ENCODE assay signal across 20 mouse cellular contexts in the genomic region with DNA sequence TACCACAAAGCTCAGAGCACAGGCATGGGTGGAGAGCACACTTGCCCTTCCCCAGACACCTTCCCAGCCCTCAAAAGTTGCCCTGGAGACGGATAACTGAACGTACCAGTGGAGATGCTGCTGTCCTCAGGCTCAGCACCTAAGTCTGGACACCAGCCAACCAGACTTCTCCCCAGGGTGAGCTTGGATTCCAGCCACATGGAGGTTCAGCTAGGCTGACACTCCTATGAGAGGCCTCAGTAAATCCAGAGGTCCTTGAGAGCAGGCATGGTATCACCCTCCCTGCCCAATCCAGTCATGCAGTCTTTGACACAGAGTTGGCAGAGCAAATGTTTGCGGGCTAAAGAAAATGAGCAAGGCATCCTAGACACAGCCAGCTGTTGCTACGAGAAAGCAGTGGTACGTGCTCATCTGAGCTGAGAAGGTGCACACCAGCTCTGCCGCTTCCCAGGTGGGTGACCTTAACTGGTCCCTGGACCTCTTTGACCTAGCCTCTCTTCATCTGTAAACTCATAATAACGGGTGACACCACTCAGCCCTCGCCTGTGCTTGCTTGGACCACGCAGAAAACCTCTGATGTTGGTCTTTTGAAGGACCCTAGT. TPM values are rescaled to one million over a fixed set of nuclear protein-coding genes. Genes with fewer than 3 reads are reported as not detected.
DNase-seq lines count a peak whose midpoint lies in the region; ATAC-seq and TF ChIP-seq lines count a peak whose summit lies in the region.
"Had no signal": no experiment of that assay in that cellular context is flagged by ENCODE, and none has a peak within 500 bp of the region (broad histone marks: within the 10 kb centered on the region; RNA-seq: fewer than 3 reads in every experiment).

No protein-coding gene starts in this region.

- H3K36me3 ChIP-seq in midbrain, embryonic 15.5 days (replicated peaks): no peaks in the 10 kb centered on the region
- H3K36me3 ChIP-seq: embryonic facial prominence, embryonic 10.5 days; intestine, embryonic 15.5 days; limb, embryonic 12.5 days; liver, embryonic 13.5 days; neural tube, embryonic 13.5 days had no signal

- H3K27me3 ChIP-seq in midbrain, embryonic 15.5 days (replicated peaks): no peaks in the 10 kb centered on the region
- H3K27me3 ChIP-seq: intestine, embryonic 15.5 days; neural tube, embryonic 13.5 days had no signal

- peaks cover 12% of the 10 kb centered on the region for H3K4me1 ChIP-seq in cortical plate, adult 2 months (ENCODE audit: control insufficient read depth, insufficient read depth, low read length)
- no peaks in the 10 kb centered on the region for H3K4me1 ChIP-seq in midbrain, embryonic 15.5 days
- H3K4me1 ChIP-seq: intestine, embryonic 15.5 days; limb, embryonic 12.5 days; liver, embryonic 13.5 days had no signal

- no peak for TF ChIP-seq CTCF in cortical plate, adult 2 months (IDR thresholded peaks at IDR 0.05; ENCODE audit: extremely low read depth, insufficient read depth, low read length)

- no peak overlapping the region for H3K4me3 ChIP-seq in cortical plate, adult 2 months (ENCODE audit: insufficient read depth, low read length)
- no peak overlapping the region for H3K4me3 ChIP-seq in midbrain, embryonic 15.5 days
- H3K4me3 ChIP-seq: embryonic facial prominence, embryonic 10.5 days; erythroblast, embryonic 14.5 days; intestine, embryonic 15.5 days; limb, embryonic 12.5 days; liver, embryonic 13.5 days; neural tube, embryonic 13.5 days had no signal

- peak overlapping the region; percentile 24; the same call in 1 of the 2 replicates for H3K27ac ChIP-seq in cortical plate, adult 2 months (ENCODE audit: insufficient read depth, low read length)
- H3K27ac ChIP-seq in midbrain, embryonic 15.5 days: no peak overlapping the region
- H3K27ac ChIP-seq: embryonic facial prominence, embryonic 10.5 days; hindbrain, embryonic 14.5 days; intestine, embryonic 15.5 days; limb, embryonic 12.5 days; liver, embryonic 13.5 days; neural tube, embryonic 13.5 days had no signal

- DNase-seq in heart, adult 11 months: peak; percentile 93
- no peak for DNase-seq in heart, postnatal 36 days
- peak; percentile 17 for DNase-seq in kidney, adult 9 months
- DNase-seq in kidney, postnatal 4 days: no peak
- peak; percentile 84 for DNase-seq in adrenal gland, adult 2 months
- no peak for DNase-seq in B cell, adult 2 months
- DNase-seq: cerebellum, adult 11 months; liver, embryonic 13.5 days; thymus, postnatal 14 days had no signal

- H3K4me2 ChIP-seq in midbrain, embryonic 15.5 days: no peak overlapping the region
- H3K4me2 ChIP-seq: hindbrain, embryonic 14.5 days; intestine, embryonic 15.5 days; limb, embryonic 12.5 days; liver, embryonic 13.5 days; neural tube, embryonic 13.5 days had no signal

- TF ChIP-seq POLR2A in cortical plate, adult 2 months (IDR thresholded peaks at IDR 0.05; ENCODE audit: extremely low read depth, insufficient read depth, low read length): no peak

- no peak overlapping the region for H3K9ac ChIP-seq in midbrain, embryonic 15.5 days
- H3K9ac ChIP-seq: hindbrain, embryonic 14.5 days; intestine, embryonic 15.5 days; limb, embryonic 12.5 days; liver, embryonic 13.5 days; neural tube, embryonic 13.5 days had no signal

- 91% methylated on average over 9 of the region's 9 CpGs for WGBS in midbrain, embryonic 15.5 days

- no peaks in the 10 kb centered on the region for H3K9me3 ChIP-seq in midbrain, embryonic 15.5 days
- H3K9me3 ChIP-seq: embryonic facial prominence, embryonic 10.5 days; intestine, embryonic 15.5 days; limb, embryonic 12.5 days; liver, embryonic 13.5 days; neural tube, embryonic 13.5 days had no signal

- no peak for ATAC-seq in midbrain, embryonic 15.5 days (replicated peaks)
- ATAC-seq: intestine, embryonic 15.5 days; lung, postnatal 0 days had no signal

- intact Hi-C loops in heart, postnatal 36 days (cut with DNase I): no loop called here

RNA-seq across cellular contexts. Expression of a gene that starts 8.4 kb away (rescaled TPM):
- 10 to 100 TPM in 1 of 2 experiments, 1 to 10 TPM in 1; 9.0 to 21.8 TPM for total RNA-seq in heart, postnatal 36 days (2021)
- total RNA-seq in adrenal gland, adult 2 months (2021): 1 to 10 TPM in 1 of 2 experiments, under 1 TPM in 1; 0.26 to 1.1 TPM
- 0.40 and 0.63 TPM in 2 replicates for polyA plus RNA-seq in adrenal gland, adult 2 months (2012; rRNA removed)
- 2.0 and 2.1 TPM in 2 replicates for polyA plus RNA-seq in cortical plate, adult 2 months (2012; rRNA removed)
- polyA plus RNA-seq in midbrain, embryonic 15.5 days (2015; fragmentation: Nextera tagmentation; extraction: Ambion mirVana): 0.52 and 0.80 TPM in 2 replicates
- total RNA-seq: granulocyte monocyte progenitor cell, adult 5-6 weeks; megakaryocyte, adult 5-6 weeks had no signal
- polyA plus RNA-seq: erythroblast, embryonic 14.5 days had no signal

Comparison
In these comparisons a context has a peak if more than half of its experiments do, and no peak if none do; other contexts are left out.
1. DNase-seq: peak in heart, adult 11 months (single experiment), kidney, adult 9 months (single experiment) and adrenal gland, adult 2 months (single experiment); none in heart, postnatal 36 days (0 of 2), kidney, postnatal 4 days (0 of 2) and B cell, adult 2 months (0 of 2).